Mouse (Mus musculus) intestine, embryonic 14.5 days (tissue): ENCODE measurements around the gene Vcp. TPM values are rescaled to one million over a fixed set of nuclear protein-coding genes. Genes with fewer than 3 reads are reported as not detected.

ENCODE experiments used
- ATAC-seq: fragments of 200-750 bp; cut with Nextera tagmentation; replicated peaks from 2 replicates; pipeline ENCODE4 v1.8.0; 2017; ENCODE audit warnings: low read depth, moderate number of reproducible peaks, moderate TSS enrichment, moderate library complexity; ENCODE audit not compliant: low FRiP score, low TSS enrichment
- DNase-seq: peaks from one replicate; pipeline ENCODE4 v3.0.0-alpha.2; 2018; ENCODE audit warnings: low spot score
- H3K27ac ChIP-seq: fragments of 300-500 bp; sonication (generic); 2 replicates; pipeline ENCODE4 v1.5.1; 2014; ENCODE audit warnings: low read depth, mild to moderate bottlenecking, control low read depth
- H3K27me3 ChIP-seq: fragments of 300-500 bp; sonication (generic); replicated peaks from 2 replicates; pipeline ENCODE4 v1.6.1; 2014; ENCODE audit warnings: low read length, control low read depth; ENCODE audit not compliant: control insufficient read depth, insufficient read depth
- H3K36me3 ChIP-seq: fragments of 300-500 bp; sonication (generic); 2 replicates; pipeline ENCODE4 v1.6.1; 2014; ENCODE audit warnings: low read length, control low read depth; ENCODE audit not compliant: control insufficient read depth, insufficient read depth
- H3K4me1 ChIP-seq: fragments of 300-500 bp; sonication (generic); replicated peaks from 2 replicates; pipeline ENCODE4 v1.6.1; 2014; ENCODE audit warnings: low read length, control low read depth, mixed read lengths; ENCODE audit not compliant: control insufficient read depth, insufficient read depth
- H3K4me2 ChIP-seq: fragments of 300-500 bp; sonication (generic); 2 replicates; pipeline ENCODE4 v1.6.1; 2014; ENCODE audit warnings: low read length
- H3K4me3 ChIP-seq: fragments of 300-500 bp; sonication (generic); 2 replicates; pipeline ENCODE4 v1.5.1; 2014; ENCODE audit warnings: low read depth, low read length, control low read depth, mixed read lengths
- H3K9ac ChIP-seq: fragments of 300-500 bp; sonication (generic); 2 replicates; pipeline ENCODE4 v1.6.1; 2014; ENCODE audit warnings: mild to moderate bottlenecking, low read length
- H3K9me3 ChIP-seq: fragments of 300-500 bp; sonication (generic); 2 replicates; pipeline ENCODE4 v1.6.1; 2016; ENCODE audit warnings: low read length, control low read depth; ENCODE audit not compliant: control insufficient read depth
- WGBS: fragments of 180-500 bp; shearing (Covaris S2); extraction: QIAGEN DNeasy Blood & Tissue Kit; methylation state at CpG from one replicate; pipeline ENCODE4 v1.1.7; 2014; 5-methylcytosine and 5-hydroxymethylcytosine counted together
- polyA plus RNA-seq: library from polyadenylated mRNA; unstranded; fragments of >200 nt; fragmentation: Nextera tagmentation; extraction: Ambion mirVana; gene quantifications from 2 replicates; pipeline ENCODE4 v1.2.1, GENCODE M21; 2014

Vcp gene
- polyA plus RNA-seq, 1 experiment from 2014 or later: 481 TPM

DNA sequence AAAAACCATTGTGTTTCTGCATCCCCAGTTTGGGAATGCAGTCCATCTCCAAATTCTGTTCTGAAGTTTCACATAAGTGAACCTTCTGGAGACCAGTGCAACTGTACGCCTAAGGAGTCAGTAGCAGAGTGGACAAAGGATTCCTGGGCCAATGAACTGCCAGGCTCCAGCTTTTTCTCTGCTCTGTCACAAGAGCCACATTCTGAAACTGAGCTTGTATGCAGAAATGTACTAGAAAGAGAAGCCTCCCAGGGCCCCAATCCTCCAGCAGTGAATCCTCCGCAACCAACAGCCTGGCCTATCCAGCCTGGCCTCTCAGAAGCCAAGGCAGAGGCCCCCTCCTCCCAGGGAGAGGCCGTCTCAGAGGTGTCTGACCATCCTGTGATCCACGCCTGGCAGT is 27.4 kb downstream of the Vcp start:
- H3K9me3 ChIP-seq: no peaks in the 10 kb centered on the region
- no peak for DNase-seq
- no peak overlapping the region for H3K27ac ChIP-seq
- no peaks in the 10 kb centered on the region for H3K4me1 ChIP-seq
- no peak overlapping the region for H3K9ac ChIP-seq
- no peak for ATAC-seq
- H3K4me2 ChIP-seq: no peak overlapping the region
- 69% methylated on average over 4 of the region's 4 CpGs for WGBS
- H3K4me3 ChIP-seq: no peak overlapping the region
- H3K36me3 ChIP-seq: no peaks in the 10 kb centered on the region; the same call in 1 of the 2 replicates
- no peaks in the 10 kb centered on the region for H3K27me3 ChIP-seq

DNA sequence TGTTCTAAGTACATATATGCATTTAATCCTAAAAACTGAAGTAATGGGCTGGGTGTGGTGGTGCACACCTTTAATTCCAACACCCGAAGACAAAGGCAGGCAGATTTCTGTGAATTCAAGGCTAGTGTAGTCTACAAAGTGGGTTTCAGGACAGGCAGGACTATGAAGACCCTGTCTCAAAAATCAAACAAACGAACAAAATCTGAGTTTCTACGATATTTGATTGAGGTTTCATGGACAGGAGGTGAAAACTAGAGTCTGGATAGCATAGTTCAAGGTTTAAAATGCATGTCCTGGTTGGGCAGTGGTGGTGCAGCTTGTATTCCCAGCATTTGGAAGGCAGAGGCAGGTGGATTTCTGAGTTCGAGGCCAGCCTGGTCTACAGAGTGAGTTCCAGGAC is 31.0 kb downstream of the Vcp start, which contains the start of gene 1700022I11Rik:
TSS of gene 1700022I11Rik (plus strand) at position 301 of the 400 bp plus-strand sequence.
- H3K9ac ChIP-seq: no peak within 1 kb of the TSS

DNA sequence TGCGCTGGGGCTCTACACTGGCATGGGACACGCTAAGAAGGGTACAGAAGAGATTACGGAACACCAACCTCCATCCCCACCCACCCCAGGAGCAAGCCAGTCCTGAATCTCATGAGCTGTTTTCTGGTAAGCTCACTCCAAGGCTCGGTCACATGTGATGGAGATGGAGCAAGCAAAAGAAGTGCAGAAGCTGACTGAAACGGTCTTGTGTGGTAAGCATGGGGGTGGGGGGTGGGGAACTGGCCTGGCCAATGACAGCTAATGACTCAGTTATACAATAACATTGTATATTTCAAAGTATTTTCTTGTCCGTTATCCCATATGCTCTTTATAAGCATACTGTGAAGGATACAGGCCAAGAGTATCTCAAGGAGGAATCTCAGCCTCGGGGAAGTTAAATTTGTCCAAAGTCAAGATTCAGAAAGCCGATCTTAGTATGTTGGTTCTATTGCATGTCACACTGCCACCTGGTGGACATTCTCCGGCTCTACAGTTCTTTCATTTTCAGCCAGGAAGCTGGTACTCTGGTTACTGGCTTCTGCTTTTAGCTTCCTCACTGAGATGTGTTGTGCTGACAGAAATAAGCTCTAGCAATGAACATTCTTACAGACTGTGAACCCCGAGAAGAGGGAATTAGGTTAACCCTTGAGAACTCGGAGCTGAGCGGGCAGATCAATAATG is 35.1 kb downstream of the Vcp start:
- Histone ChIP-seq H3K4me1 (0 out of 2 replicates have a peak, but pooled peaks cover 5% of the 10 kb centered on the region), H3K4me3 (no peak overlapping the region), H3K36me3 (no peaks in the 10 kb centered on the region), H3K27me3 (no peaks in the 10 kb centered on the region), H3K9me3 (no peaks in the 10 kb centered on the region), H3K4me2 (peak overlapping the region; percentile 31), H3K9ac (no peak overlapping the region), H3K27ac (no peak overlapping the region)
- peak; percentile 67 for DNase-seq
- ATAC-seq: no peak
- WGBS: 15% methylated on average over 12 of the region's 12 CpGs

More for the DNA sequence above, 31.0 kb downstream of the Vcp start, which contains the start of gene 1700022I11Rik:
- H3K36me3 ChIP-seq: no peaks in the 10 kb centered on the region
- H3K9me3 ChIP-seq: no peaks in the 10 kb centered on the region
- WGBS: 93% methylated on average over 4 of the region's 4 CpGs
- ATAC-seq: no peak
- no peak within 1 kb of the TSS for H3K4me3 ChIP-seq
- H3K27ac ChIP-seq: no peak within 1 kb of the TSS
- H3K4me1 ChIP-seq: 0 out of 2 replicates have a peak, but pooled peaks cover 5% of the 10 kb centered on the region
- H3K4me2 ChIP-seq: no peak within 1 kb of the TSS
- DNase-seq: no peak
- H3K27me3 ChIP-seq: no peaks in the 10 kb centered on the region

DNA sequence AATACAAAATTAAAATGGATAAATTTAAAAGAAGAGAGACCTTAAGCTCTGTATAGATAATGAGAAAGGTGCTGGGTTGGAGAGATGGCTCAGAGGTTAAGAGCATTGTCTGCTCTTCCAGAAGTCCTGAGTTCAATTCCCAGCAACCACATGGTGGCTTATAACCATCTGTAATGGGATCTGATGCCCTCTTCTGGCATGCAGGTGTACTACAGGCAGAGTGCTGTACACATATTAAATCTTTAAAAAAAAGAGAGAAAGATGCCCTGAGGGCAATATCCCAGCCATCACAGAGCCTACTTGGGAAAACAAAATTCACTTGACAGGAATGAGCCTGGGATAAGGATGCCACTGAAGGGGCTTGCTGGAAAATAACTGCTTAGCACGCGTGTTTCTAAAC is 36.8 kb downstream of the Vcp start:
- DNase-seq (no peak), ATAC-seq (no peak)
- Histone ChIP-seq H3K36me3 (no peaks in the 10 kb centered on the region), H3K4me2 (no peak overlapping the region), H3K4me1 (0 out of 2 replicates have a peak, but pooled peaks cover 5% of the 10 kb centered on the region), H3K27me3 (no peaks in the 10 kb centered on the region), H3K27ac (no peak overlapping the region), H3K4me3 (no peak overlapping the region), H3K9ac (no peak overlapping the region), H3K9me3 (no peaks in the 10 kb centered on the region)
- 97% methylated on average over 2 of the region's 2 CpGs for whole genome bisulfite sequencing

GRCm38 (mm10) chr4:42961592-42961991 is 38.7 kb downstream of the Vcp start:
- no peak overlapping the region for H3K27ac ChIP-seq
- H3K4me2 ChIP-seq: no peak overlapping the region
- ATAC-seq (no peak), DNase-seq (peak; percentile 70)
- H3K27me3 ChIP-seq: no peaks in the 10 kb centered on the region
- H3K4me1 ChIP-seq: 0 out of 2 replicates have a peak, but pooled peaks cover 5% of the 10 kb centered on the region
- H3K4me3 ChIP-seq: no peak overlapping the region
- no peak overlapping the region for H3K9ac ChIP-seq
- H3K9me3 ChIP-seq: no peaks in the 10 kb centered on the region
- 30% methylated on average over 4 of the region's 4 CpGs for WGBS
- H3K36me3 ChIP-seq: peaks cover 13% of the 10 kb centered on the region; the same call in 1 of the 2 replicates

DNA sequence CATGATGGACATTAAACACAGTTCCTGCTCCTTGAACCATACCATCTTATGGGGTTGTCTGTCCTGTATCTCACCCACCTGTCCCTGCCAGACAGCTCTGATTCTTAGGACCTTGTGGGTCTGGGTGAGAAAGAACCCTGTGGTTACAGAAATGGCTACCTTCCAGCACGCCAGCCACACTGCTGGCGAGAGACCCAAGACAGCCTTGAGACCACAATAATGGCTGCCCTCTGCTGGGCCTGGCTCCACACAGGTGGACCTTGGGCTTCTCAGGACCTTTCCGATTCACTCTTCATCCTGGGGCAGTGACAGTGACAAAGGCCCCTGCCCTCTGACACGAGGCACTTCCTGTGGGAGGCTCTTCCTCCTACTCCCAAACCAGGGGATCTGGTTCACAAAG is 40.9 kb downstream of the Vcp start:
- no peaks in the 10 kb centered on the region for H3K27me3 ChIP-seq
- H3K4me2 ChIP-seq: no peak overlapping the region
- no peak for DNase-seq
- no peaks in the 10 kb centered on the region for H3K9me3 ChIP-seq
- H3K4me3 ChIP-seq: no peak overlapping the region
- no peaks in the 10 kb centered on the region for H3K4me1 ChIP-seq
- WGBS: 67% methylated on average over 4 of the region's 4 CpGs
- H3K9ac ChIP-seq: no peak overlapping the region
- H3K36me3 ChIP-seq: peaks cover 17% of the 10 kb centered on the region
- H3K27ac ChIP-seq: no peak overlapping the region
- no peak for ATAC-seq

DNA sequence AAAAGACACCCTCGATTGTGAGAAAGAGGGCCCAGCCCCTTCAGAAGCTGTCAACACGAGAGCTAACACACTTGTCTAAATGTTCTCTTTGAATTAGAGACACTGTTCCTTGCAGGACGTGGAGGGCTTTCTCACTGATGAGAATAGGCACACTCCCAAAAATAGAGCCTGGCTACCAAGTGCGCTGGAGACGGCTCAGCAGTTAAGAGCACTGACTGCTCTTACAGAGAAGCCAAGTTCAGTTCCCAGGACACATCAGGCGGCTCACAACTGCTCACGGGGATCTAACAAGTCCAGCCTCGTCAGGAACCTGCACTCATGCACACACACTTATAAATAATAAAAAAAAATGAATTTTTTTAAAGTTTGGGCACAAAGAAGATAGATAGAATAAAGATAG is 41.4 kb downstream of the Vcp start:
- Histone ChIP-seq H3K9me3 (no peaks in the 10 kb centered on the region), H3K4me1 (no peaks in the 10 kb centered on the region), H3K9ac (no peak overlapping the region), H3K27me3 (no peaks in the 10 kb centered on the region), H3K4me3 (no peak overlapping the region), H3K27ac (no peak overlapping the region), H3K4me2 (no peak overlapping the region), H3K36me3 (peaks cover 17% of the 10 kb centered on the region)
- DNase-seq (no peak), ATAC-seq (no peak)
- 71% methylated on average over 8 of the region's 8 CpGs for WGBS

- Histone ChIP-seq H3K27ac (no peak overlapping the region), H3K27me3 (no peaks in the 10 kb centered on the region), H3K9ac (no peak overlapping the region), H3K4me2 (no peak overlapping the region), H3K4me3 (no peak overlapping the region), H3K9me3 (no peaks in the 10 kb centered on the region), H3K36me3 (peaks cover 17% of the 10 kb centered on the region), H3K4me1 (0 out of 2 replicates have a peak, but pooled peaks cover 6% of the 10 kb centered on the region)
- DNase-seq (no peak), ATAC-seq (no peak)
- 84% methylated on average over 8 of the region's 8 CpGs for WGBS
Measured at GRCm38 (mm10) chr4:42957979-42958378, 42.3 kb downstream of the Vcp start.

DNA sequence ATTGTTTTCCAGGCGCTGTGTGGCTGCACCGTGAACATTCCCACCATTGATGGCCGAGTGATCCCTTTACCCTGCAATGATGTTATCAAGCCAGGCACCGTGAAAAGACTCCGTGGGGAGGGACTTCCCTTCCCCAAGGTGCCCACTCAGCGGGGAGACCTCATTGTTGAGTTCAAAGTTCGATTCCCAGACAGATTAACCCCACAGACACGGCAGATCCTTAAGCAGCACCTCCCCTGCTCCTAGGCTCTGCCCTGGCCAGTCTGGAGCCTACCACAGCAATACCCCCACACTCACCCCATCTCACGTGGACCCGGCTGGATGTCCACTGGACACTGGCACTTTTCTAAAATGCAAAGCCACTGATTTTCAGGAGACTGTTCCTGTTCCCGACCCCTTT is 43.0 kb downstream of the Vcp start:
- Histone ChIP-seq H3K9me3 (no peaks in the 10 kb centered on the region), H3K4me1 (0 out of 2 replicates have a peak, but pooled peaks cover 7% of the 10 kb centered on the region), H3K27me3 (no peaks in the 10 kb centered on the region), H3K27ac (no peak overlapping the region), H3K4me3 (no peak overlapping the region), H3K36me3 (peaks cover 17% of the 10 kb centered on the region), H3K4me2 (no peak overlapping the region), H3K9ac (no peak overlapping the region)
- 82% methylated on average over 11 of the region's 11 CpGs for WGBS
- ATAC-seq: no peak
- no peak for DNase-seq
